Mouse (Mus musculus): Measurements from ENCODE around the gene Ankrd13b. TPM values are rescaled to one million over a fixed set of nuclear protein-coding genes. Genes with fewer than 3 reads are reported as not detected.

The Ankrd13b gene
- polyA plus RNA-seq, 1 experiment from 2014 or later, result 9.2 TPM

DNA sequence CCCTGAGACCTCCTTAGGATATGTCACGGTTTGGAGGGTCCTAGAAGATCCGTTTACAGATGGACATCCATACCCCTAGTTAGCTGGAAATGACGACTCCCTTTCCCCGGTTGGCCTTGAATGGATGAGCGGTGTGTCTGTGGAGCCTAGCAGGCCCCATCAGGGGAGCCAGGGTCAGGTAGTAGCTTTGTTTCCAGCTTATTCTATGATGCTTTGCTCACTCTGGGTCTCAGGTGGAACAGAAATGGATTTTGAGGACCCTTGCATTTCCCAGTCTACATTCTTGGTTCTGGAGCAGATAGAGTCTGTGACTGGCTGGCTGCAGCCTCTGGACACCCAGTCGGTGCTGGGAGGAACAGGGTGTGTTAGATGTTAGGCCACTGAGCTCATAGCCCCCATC is 5.3 kb upstream of the Ankrd13b start:
- WGBS, result 79% methylated on average over 6 of the region's 6 CpGs
- Histone ChIP-seq H3K9me3 (no peaks in the 10 kb centered on the region), H3K27ac (peak overlapping the region; percentile 95; the same call in 1 of the 2 replicates), H3K27me3 (ENCODE audit: poor library complexity, severe bottlenecking) (no peaks in the 10 kb centered on the region), H3K36me3 (replicated peaks) (peaks cover 26% of the 10 kb centered on the region), H3K4me1 (peaks cover 93% of the 10 kb centered on the region), H3K4me3 (peak overlapping the region; percentile 95)
- DNase-seq (ENCODE audit: extremely low spot score, low spot score), result no peak

- no peak for DNase-seq (ENCODE audit: extremely low spot score, low spot score)
- Histone ChIP-seq H3K27me3 (ENCODE audit: poor library complexity, severe bottlenecking) (no peaks in the 10 kb centered on the region), H3K9me3 (no peaks in the 10 kb centered on the region), H3K4me1 (peaks cover 90% of the 10 kb centered on the region), H3K36me3 (replicated peaks) (peaks cover 22% of the 10 kb centered on the region), H3K27ac (peak overlapping the region; percentile 95), H3K4me3 (peak overlapping the region; percentile 95)
- WGBS, result 45% methylated on average over 4 of the region's 4 CpGs
These were observed 4.8 kb upstream of the Ankrd13b start for GRCm38 (mm10) chr11:77494344-77494676.

- Histone ChIP-seq H3K27me3 (ENCODE audit: poor library complexity, severe bottlenecking) (no peaks in the 10 kb centered on the region), H3K9me3 (no peaks in the 10 kb centered on the region), H3K4me3 (peak within 1 kb of the TSS; percentile 95), H3K4me1 (peaks cover 90% of the 10 kb centered on the region), H3K27ac (peak within 1 kb of the TSS; percentile 95), H3K36me3 (replicated peaks) (peaks cover 16% of the 10 kb centered on the region)
- under 1% methylated on average over 66 of the region's 74 CpGs for WGBS
- DNase-seq (ENCODE audit: extremely low spot score, low spot score), result peak; percentile 56
These were observed 4.2 kb upstream of the Ankrd13b start, which contains the start of gene Git1 for GRCm38 (mm10) chr11:77493512-77494343. Gene Git1, plus strand, starts transcription at chr11:77493562.

GRCm38 (mm10) chr11:77492911-77493332 is 3.4 kb upstream of the Ankrd13b start:
- no peaks in the 10 kb centered on the region for H3K9me3 ChIP-seq
- H3K4me3 ChIP-seq, result peak overlapping the region; percentile 95
- peaks cover 90% of the 10 kb centered on the region for H3K4me1 ChIP-seq
- peaks cover 8% of the 10 kb centered on the region for H3K36me3 ChIP-seq (replicated peaks)
- no peaks in the 10 kb centered on the region for H3K27me3 ChIP-seq (ENCODE audit: poor library complexity, severe bottlenecking)
- H3K27ac ChIP-seq, result peak overlapping the region; percentile 95
- peak; percentile 89 for DNase-seq (ENCODE audit: extremely low spot score, low spot score)
- under 1% methylated on average over 32 of the region's 32 CpGs for WGBS

- DNase-seq (ENCODE audit: extremely low spot score, low spot score), result no peak
- peaks cover 8% of the 10 kb centered on the region for H3K36me3 ChIP-seq (replicated peaks)
- peak overlapping the region; percentile 95 for H3K27ac ChIP-seq
- H3K4me1 ChIP-seq, result peaks cover 90% of the 10 kb centered on the region
- no peaks in the 10 kb centered on the region for H3K9me3 ChIP-seq
- under 1% methylated on average over 18 of the region's 18 CpGs for WGBS
- H3K27me3 ChIP-seq (ENCODE audit: poor library complexity, severe bottlenecking), result no peaks in the 10 kb centered on the region
- H3K4me3 ChIP-seq, result peak overlapping the region; percentile 95
These were observed 2.9 kb upstream of the Ankrd13b start for GRCm38 (mm10) chr11:77492311-77492871.

DNA sequence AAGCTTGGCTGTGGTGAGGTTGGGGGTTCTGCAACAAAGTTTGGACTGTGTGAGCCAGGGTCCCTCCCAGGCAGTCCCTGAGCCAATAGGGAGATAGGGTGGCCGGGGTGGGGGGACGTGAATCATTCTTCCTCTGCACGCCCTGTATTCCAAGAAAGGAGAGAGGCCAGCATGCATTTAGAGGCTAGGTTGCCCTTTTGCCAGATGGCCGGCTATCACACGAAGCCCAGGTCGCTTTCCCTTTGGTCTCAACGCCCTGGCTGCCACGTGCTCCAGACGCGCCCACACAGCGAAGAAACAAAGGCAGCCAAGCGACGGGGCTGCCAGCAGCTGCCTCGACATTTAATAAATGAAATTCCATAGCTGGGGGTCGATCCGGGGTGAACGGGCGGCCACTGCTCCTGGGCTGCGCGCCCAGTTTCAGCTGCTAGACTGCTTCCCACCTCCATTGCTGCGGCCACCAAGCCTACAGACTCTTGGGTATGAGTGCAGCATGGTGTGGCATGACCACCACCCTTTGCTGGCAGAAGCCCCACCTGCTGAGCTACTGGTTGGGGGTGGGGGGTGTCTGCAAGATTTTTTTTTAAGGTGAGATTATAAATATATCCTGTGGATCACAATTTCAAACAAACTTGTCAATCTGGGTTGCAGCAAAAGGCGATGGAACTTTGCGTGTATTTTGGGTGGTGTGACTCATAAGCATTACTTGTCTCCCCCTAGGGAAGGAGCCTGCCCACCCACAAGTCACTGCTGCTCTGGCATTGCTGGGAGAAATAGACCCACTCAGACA is 2.2 kb upstream of the Ankrd13b start:
- Histone ChIP-seq H3K27ac (peak overlapping the region; percentile 95), H3K27me3 (ENCODE audit: poor library complexity, severe bottlenecking) (no peaks in the 10 kb centered on the region), H3K4me3 (peak overlapping the region; percentile 95), H3K36me3 (replicated peaks) (peaks cover 9% of the 10 kb centered on the region; the same call in 1 of the 2 replicates), H3K9me3 (no peaks in the 10 kb centered on the region), H3K4me1 (peaks cover 90% of the 10 kb centered on the region)
- WGBS, result under 1% methylated on average over 23 of the region's 23 CpGs
- peak; percentile 86 for DNase-seq (ENCODE audit: extremely low spot score, low spot score)

GRCm38 (mm10) chr11:77491123-77491501 is 1.6 kb upstream of the Ankrd13b start:
- Histone ChIP-seq H3K36me3 (replicated peaks) (peaks cover 10% of the 10 kb centered on the region; the same call in 1 of the 2 replicates), H3K4me3 (peak overlapping the region; percentile 95), H3K27ac (peak overlapping the region; percentile 95), H3K27me3 (ENCODE audit: poor library complexity, severe bottlenecking) (no peaks in the 10 kb centered on the region), H3K4me1 (peaks cover 91% of the 10 kb centered on the region), H3K9me3 (no peaks in the 10 kb centered on the region)
- peak; percentile 97 for DNase-seq (ENCODE audit: extremely low spot score, low spot score)
- WGBS, result 1% methylated on average over 13 of the region's 13 CpGs

GRCm38 (mm10) chr11:77490451-77490850 is 973 bp upstream of the Ankrd13b start:
- Histone ChIP-seq H3K36me3 (replicated peaks) (0 out of 2 replicates have a peak, but pooled peaks cover 4% of the 10 kb centered on the region), H3K4me3 (peak overlapping the region; percentile 95), H3K9me3 (no peaks in the 10 kb centered on the region), H3K27ac (peak overlapping the region; percentile 95; the same call in 1 of the 2 replicates), H3K4me1 (peaks cover 91% of the 10 kb centered on the region), H3K27me3 (ENCODE audit: poor library complexity, severe bottlenecking) (no peaks in the 10 kb centered on the region)
- DNase-seq (ENCODE audit: extremely low spot score, low spot score), result no peak
- 73% methylated on average over 6 of the region's 6 CpGs for WGBS

GRCm38 (mm10) chr11:77488771-77489581 is 502 bp downstream of the Ankrd13b start:
- Histone ChIP-seq H3K9me3 (no peaks in the 10 kb centered on the region), H3K27ac (peak overlapping the region; percentile 95), H3K27me3 (ENCODE audit: poor library complexity, severe bottlenecking) (no peaks in the 10 kb centered on the region), H3K4me3 (peak overlapping the region; percentile 95), H3K36me3 (replicated peaks) (0 out of 2 replicates have a peak, but pooled peaks cover 4% of the 10 kb centered on the region), H3K4me1 (peaks cover 84% of the 10 kb centered on the region)
- whole genome bisulfite sequencing, result 2% methylated on average over 55 of the region's 55 CpGs
- DNase-seq (ENCODE audit: extremely low spot score, low spot score), result no peak

- peak overlapping the region; percentile 18; the same call in 1 of the 2 replicates for H3K4me3 ChIP-seq
- 86% methylated on average over 5 of the region's 5 CpGs for WGBS
These were observed 2.7 kb downstream of the Ankrd13b start for GRCm38 (mm10) chr11:77486798-77487197.

GRCm38 (mm10) chr11:77485229-77485628 is 4.2 kb downstream of the Ankrd13b start:
- WGBS, result 54% methylated on average over 6 of the region's 6 CpGs
- Histone ChIP-seq H3K27ac (peak overlapping the region; percentile 69; the same call in 1 of the 2 replicates), H3K27me3 (ENCODE audit: poor library complexity, severe bottlenecking) (no peaks in the 10 kb centered on the region), H3K4me1 (peaks cover 66% of the 10 kb centered on the region), H3K4me3 (0 out of 2 replicates have a peak overlapping the region, but pooled peaks have one; percentile 6), H3K36me3 (replicated peaks) (peaks cover 11% of the 10 kb centered on the region; the same call in 1 of the 2 replicates), H3K9me3 (no peaks in the 10 kb centered on the region)
- DNase-seq (ENCODE audit: extremely low spot score, low spot score), result no peak

More at GRCm38 (mm10) chr11:77486798-77487197, 2.7 kb downstream of the Ankrd13b start:
- H3K4me1 ChIP-seq, result peaks cover 81% of the 10 kb centered on the region
- peaks cover 6% of the 10 kb centered on the region; the same call in 1 of the 2 replicates for H3K36me3 ChIP-seq (replicated peaks)
- DNase-seq (ENCODE audit: extremely low spot score, low spot score), result no peak
- H3K27ac ChIP-seq, result peak overlapping the region; percentile 61; the same call in 1 of the 2 replicates
- no peaks in the 10 kb centered on the region for H3K27me3 ChIP-seq (ENCODE audit: poor library complexity, severe bottlenecking)
- H3K9me3 ChIP-seq, result no peaks in the 10 kb centered on the region

Data from forebrain, embryonic 10.5 days (tissue).